Mouse (Mus musculus): ENCODE results near the gene Smurf2.
A peak's percentile ranks its signal among the peaks of the same experiment; 100 is the strongest.
"Not testable (repeated sequence)": the region's sequence is repeated elsewhere in the genome, so short reads cannot be mapped to it uniquely, and the experiment has no call there.

Smurf2 gene

GRCm38 (mm10) chr11:106812410-106813136 lies 107.9 kb downstream of the Smurf2 start:
- DNase-seq (ENCODE audit: extremely low read depth, low read depth) = no peak

GRCm38 (mm10) chr11:106807442-106807841 lies 113.1 kb downstream of the Smurf2 start:
- not testable (repeated sequence) for DNase-seq (ENCODE audit: extremely low read depth, low read depth)

DNA sequence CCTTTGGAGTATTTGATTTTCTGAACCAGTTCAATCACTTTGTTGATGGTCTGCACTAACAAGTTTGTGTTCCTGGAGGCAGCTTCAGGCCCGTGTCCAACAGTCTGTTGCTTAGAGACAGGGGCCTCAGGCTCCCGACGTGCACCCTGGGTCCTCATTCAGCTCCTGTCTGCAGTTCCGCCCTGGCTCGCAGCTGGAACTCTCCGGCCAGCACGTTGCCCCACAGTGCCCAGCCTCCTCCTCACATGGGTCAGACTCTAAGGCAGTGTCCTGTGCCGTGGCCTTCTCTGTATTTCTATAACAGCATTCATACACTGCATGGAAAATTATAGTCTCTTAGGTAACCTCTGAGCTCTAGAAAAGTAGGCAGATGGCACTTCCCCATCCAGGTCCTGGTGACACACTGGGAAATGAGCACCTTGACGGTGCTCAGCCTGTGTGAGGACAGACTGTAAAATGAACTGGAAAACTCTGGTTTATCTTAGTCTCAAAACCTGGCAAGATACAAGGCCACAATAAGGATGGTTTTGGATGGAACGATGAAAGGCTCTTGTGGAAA lies 118.4 kb downstream of the Smurf2 start:
- no peak for DNase-seq (ENCODE audit: extremely low read depth, low read depth)

- peak; percentile 20 for DNase-seq (ENCODE audit: extremely low read depth, low read depth)
These were observed 124.8 kb downstream of the Smurf2 start for GRCm38 (mm10) chr11:106795679-106796078.

- no peak for DNase-seq (ENCODE audit: extremely low read depth, low read depth)
These were observed 126.7 kb downstream of the Smurf2 start for GRCm38 (mm10) chr11:106793846-106794245.

GRCm38 (mm10) chr11:106789649-106790048 lies 130.9 kb downstream of the Smurf2 start:
- DNase-seq (ENCODE audit: extremely low read depth, low read depth) = peak; percentile 23

DNA sequence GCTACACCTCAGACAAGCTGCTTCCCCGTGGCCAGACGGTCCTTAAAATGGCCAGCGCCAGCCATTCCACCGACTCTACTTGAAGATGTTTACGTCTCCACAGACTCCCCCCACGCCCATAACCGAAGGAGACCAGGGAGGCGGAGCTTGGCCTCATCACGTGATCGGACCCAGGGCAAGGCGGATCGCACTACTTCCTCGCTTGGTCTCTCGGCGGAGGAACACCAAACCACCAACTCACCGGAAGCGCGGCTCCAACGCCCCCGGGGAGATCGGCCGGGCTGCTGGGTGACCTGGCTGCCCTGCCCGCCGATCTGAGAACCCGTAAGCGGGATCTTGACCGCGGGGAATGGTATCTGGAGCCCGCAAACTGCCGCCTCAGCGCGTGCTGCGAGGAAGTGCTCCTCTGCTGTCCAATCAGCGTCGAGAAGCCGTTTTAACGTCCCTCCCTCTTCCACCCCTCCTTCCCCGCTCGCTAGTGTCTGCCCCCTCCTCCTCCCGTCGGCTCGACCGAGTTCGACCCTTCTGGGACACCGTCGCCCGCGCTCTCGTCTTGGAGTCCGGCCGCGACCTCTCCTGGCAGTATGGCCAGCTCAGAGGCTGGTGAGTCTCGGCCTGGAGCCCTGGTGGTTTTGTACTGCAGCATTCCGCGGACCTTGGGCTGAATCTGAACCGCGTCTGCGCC lies 131.6 kb downstream of the Smurf2 start, which contains the start of the genes Ddx5 and Cep95:
Gene Ddx5, minus strand, starts transcription at position 411 of the 685 bp plus-strand sequence.
Gene Cep95, plus strand, starts transcription at position 478 of the 685 bp plus-strand sequence.
- peak; percentile 93 for DNase-seq (ENCODE audit: extremely low read depth, low read depth)

GRCm38 (mm10) chr11:106788026-106788774 lies 132.3 kb downstream of the Smurf2 start:
- DNase-seq (ENCODE audit: extremely low read depth, low read depth) = peak; percentile 61

- peak; percentile 71 for DNase-seq (ENCODE audit: extremely low read depth, low read depth)
These were observed 133.1 kb downstream of the Smurf2 start for GRCm38 (mm10) chr11:106787131-106788025.

- no peak for DNase-seq (ENCODE audit: extremely low read depth, low read depth)
These were observed 135.5 kb downstream of the Smurf2 start for GRCm38 (mm10) chr11:106785043-106785442.

GRCm38 (mm10) chr11:106784476-106784875 lies 136.0 kb downstream of the Smurf2 start:
- no peak for DNase-seq (ENCODE audit: extremely low read depth, low read depth)

- no peak for DNase-seq (ENCODE audit: extremely low read depth, low read depth)
These were observed 137.4 kb downstream of the Smurf2 start for GRCm38 (mm10) chr11:106782841-106783764.

DNA sequence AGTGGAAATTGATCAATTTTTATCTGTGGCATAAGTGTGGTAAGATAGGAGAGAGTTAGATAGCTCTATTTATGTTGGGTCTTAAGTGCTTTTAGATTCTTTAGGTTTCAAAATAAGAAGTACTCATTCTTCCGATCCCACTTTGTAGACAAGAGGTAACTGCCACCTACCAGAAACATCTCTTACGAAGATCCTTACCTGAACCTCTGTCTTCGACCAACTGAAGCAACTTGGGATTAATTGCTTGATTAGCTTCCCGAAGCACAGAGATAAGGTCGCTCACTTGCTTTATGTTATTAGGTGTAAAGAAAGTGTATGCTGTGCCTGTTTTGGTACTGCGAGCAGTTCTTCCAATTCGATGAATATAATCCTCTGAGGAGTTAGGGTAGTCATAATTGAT lies 138.2 kb downstream of the Smurf2 start:
- not testable (repeated sequence) for DNase-seq (ENCODE audit: extremely low read depth, low read depth)

DNA sequence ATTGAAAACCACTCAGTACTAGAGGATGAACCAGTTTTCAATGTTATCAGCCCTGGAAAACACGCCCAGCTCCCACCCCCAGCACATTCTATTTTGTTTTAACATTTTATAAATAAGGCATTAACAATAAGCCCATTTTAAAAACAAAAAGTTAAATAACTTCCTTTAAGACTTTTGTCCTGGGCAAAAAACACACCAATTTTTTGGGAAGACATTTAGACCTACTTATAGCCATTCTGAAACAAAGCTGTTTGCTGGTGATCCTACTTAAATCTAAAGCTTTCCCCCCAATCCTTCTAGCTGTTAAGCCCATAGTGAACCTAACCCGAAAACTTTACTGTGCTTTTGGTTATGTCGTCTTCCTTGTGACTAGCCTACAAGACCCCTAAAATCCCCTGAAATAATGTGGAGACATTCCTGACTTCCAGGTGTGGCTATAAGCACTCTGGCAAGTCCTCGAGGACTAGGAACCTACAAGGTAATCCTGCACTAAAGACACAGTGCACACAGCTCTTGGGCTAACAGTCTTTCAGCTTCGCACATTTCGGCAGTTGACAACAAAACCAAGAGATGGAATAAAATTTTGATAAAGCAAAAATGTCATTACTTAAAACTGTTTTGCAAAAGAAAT lies 139.8 kb downstream of the Smurf2 start:
- no peak for DNase-seq (ENCODE audit: extremely low read depth, low read depth)

DNA sequence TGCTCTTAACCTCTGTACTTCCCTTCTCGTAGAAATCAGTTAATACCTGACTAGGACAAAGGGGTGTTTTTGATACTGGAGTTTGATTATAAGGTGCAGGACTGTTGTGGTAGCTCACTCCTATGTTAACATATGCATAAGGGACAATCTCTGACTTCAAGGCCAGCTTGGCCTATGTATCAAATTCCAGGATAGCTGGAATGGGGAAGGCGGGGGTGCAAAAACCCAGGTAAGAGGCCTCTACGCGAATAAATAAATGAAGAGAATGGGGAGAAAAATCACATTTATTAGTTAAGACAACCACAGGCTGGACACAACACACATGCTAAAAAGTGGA lies 140.5 kb downstream of the Smurf2 start:
- DNase-seq (ENCODE audit: extremely low read depth, low read depth) = no peak

- DNase-seq (ENCODE audit: extremely low read depth, low read depth) = peak; percentile 86
These were observed 141.0 kb downstream of the Smurf2 start, which contains the start of gene Polg2 for GRCm38 (mm10) chr11:106779388-106780088. Gene Polg2 (minus strand): TSS chr11:106779537.

DNA sequence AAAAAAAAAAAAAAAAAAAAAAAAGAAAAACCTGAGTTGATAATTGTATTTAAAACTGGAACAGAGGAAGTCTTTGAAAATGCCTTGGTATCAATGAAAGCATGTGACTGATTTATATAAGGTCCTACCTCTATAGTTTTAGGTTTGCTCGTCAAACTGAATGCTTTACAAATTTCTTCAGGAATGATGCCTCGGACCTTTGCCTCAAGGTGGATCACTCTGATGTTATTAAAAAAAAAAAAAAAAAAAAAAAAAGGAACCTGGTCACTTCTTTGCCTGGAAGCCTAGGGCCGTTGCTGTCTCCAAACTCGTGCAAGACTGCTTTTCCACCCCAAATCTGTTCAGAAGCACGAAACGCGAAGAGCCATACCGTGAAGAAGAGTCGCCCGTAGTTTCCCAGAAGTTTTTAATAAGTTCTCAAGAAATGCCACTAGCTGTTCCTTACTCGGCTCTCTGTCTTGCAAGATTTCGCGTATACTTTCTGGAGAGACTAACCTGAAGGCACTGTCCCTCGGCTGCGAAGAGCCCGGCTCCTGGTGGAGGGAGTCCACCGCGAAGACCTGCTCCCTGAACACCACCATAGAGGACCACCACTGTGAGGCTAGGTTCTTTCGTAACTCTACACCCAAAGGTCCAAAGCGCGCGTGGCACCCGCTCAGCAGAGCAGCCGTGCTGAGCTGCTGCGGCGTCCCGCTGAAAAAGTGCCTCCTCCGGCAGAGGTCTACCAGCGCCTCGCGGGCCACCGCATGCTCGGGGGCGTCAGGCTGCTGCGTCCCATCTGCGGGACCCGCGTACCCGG lies 141.7 kb downstream of the Smurf2 start:
- peak; percentile 52 for DNase-seq (ENCODE audit: extremely low read depth, low read depth)

GRCm38 (mm10) chr11:106778132-106778531 lies 142.4 kb downstream of the Smurf2 start:
- no peak for DNase-seq (ENCODE audit: extremely low read depth, low read depth)
